ENCODE assay signal across 12 mouse cellular contexts in the genomic region with DNA sequence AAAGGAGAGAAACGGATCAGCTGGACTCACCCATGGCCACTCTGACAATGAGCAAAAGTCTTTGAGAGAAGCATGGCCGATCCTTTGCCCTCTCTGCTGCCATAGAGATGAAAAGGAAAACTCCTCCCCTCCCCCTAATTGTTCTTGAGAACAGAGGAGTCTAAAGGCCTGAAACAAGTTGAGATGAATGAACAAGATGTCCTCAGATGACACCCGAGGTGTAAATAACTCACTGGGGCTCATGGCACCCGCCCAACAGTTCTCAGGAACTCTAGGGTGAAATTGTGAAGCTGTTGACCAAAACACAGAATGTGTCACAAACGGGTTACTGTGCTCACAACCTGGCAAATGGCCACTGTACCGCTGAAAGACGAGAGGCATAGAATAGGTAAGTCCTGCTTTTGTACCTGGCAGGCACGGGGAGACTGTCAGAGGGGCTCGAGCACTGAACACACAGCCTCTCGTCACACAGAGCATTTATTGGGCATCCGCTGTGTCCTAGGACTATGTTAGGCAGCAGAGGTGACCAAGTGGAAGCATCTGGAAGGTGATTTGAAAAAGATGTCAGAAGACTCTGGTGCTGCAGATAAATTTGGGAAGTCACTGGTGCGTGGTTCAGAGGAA.
DNase-seq lines count a peak whose midpoint lies in the region; ATAC-seq and TF ChIP-seq lines count a peak whose summit lies in the region.
"Had no signal": no experiment of that assay in that cellular context is flagged by ENCODE, and none has a peak within 500 bp of the region (broad histone marks: within the 10 kb centered on the region; RNA-seq: fewer than 3 reads in every experiment).

No protein-coding gene starts in this region.

- no peak overlapping the region for H3K9ac ChIP-seq in liver, adult 2 months (ENCODE audit: low read depth, low read length)
- no peak overlapping the region for H3K9ac ChIP-seq in liver, embryonic 12.5 days
- H3K9ac ChIP-seq: intestine, embryonic 15.5 days; limb, embryonic 13.5 days had no signal

- H3K79me2 ChIP-seq in liver, adult 2 months (ENCODE audit: control insufficient read depth, insufficient read depth, low read length), result no peaks in the 10 kb centered on the region

- H3K4me3 ChIP-seq in liver, adult 2 months (ENCODE audit: insufficient read depth, low read depth, low read length), result no peak overlapping the region
- H3K4me3 ChIP-seq in liver, embryonic 12.5 days, result no peak overlapping the region
- H3K4me3 ChIP-seq: intestine, embryonic 15.5 days; limb, embryonic 13.5 days had no signal

- H3K4me1 ChIP-seq in liver, adult 2 months (ENCODE audit: control insufficient read depth, insufficient read depth, low read length), result no peaks in the 10 kb centered on the region
- H3K4me1 ChIP-seq in liver, embryonic 12.5 days, result peaks cover 9% of the 10 kb centered on the region; the same call in 1 of the 2 replicates

- H3K27ac ChIP-seq in liver, adult 2 months (replicated peaks; ENCODE audit: insufficient read depth, low read depth, low read length), result no peak overlapping the region
- no peak overlapping the region for H3K27ac ChIP-seq in liver, embryonic 12.5 days
- H3K27ac ChIP-seq: intestine, embryonic 15.5 days; limb, embryonic 13.5 days; macrophage had no signal

- no peak for TF ChIP-seq CTCF in liver, adult 2 months (IDR thresholded peaks at IDR 0.05; ENCODE audit: low read depth, low read length)

- H3K4me2 ChIP-seq in liver, embryonic 12.5 days, result no peak overlapping the region
- H3K4me2 ChIP-seq: intestine, embryonic 15.5 days; limb, embryonic 13.5 days had no signal

- no peaks in the 10 kb centered on the region for H3K27me3 ChIP-seq in liver, adult 2 months (ENCODE audit: control insufficient read depth, insufficient read depth, low read length)
- peaks cover 18% of the 10 kb centered on the region; the same call in 1 of the 2 replicates for H3K27me3 ChIP-seq in liver, embryonic 12.5 days (replicated peaks)
- H3K27me3 ChIP-seq: CH12.LX; intestine, embryonic 15.5 days had no signal

- WGBS in liver, adult 2 months, result 60% methylated on average over 12 of the region's 12 CpGs
- WGBS in liver, embryonic 12.5 days (ENCODE audit: insufficient replicate concordance), result 61% methylated on average over 12 of the region's 12 CpGs

- TF ChIP-seq POLR2A in liver, adult 2 months (IDR thresholded peaks at IDR 0.05; ENCODE audit: extremely low read depth, insufficient read depth, low read length), result no peak

- no peaks in the 10 kb centered on the region for H3K36me3 ChIP-seq in liver, adult 2 months (ENCODE audit: control insufficient read depth, insufficient read depth, low read length)
- H3K36me3 ChIP-seq in liver, embryonic 12.5 days, result no peaks in the 10 kb centered on the region
- H3K36me3 ChIP-seq: intestine, embryonic 15.5 days; limb, embryonic 13.5 days had no signal

- no peaks in the 10 kb centered on the region for H3K9me3 ChIP-seq in liver, embryonic 12.5 days (replicated peaks)
- H3K9me3 ChIP-seq: intestine, embryonic 15.5 days; limb, embryonic 13.5 days had no signal

- no peak for ATAC-seq in liver, embryonic 12.5 days
- no peak for ATAC-seq in inflammation-experienced regulatory T-cells, adult 6 months
- ATAC-seq: intestine, embryonic 15.5 days had no signal

- DNase-seq in heart, adult 11 months, result peak; percentile 90
- DNase-seq in heart, adult 9 months (ENCODE audit: low spot score in 2 of 2), result no peak
- DNase-seq in liver, adult 2 months (ENCODE audit: extremely low read depth, low read depth, low spot score), result peak; percentile 25
- peak; percentile 64 to 71 for DNase-seq in cerebellum, postnatal 10 days
- peak; percentile 70 to 74 for DNase-seq in kidney, adult 8-10 months
- DNase-seq in spleen, postnatal 10 days (ENCODE audit: low spot score in 2 of 2), result no peak

Comparison
In these comparisons a context has a peak if more than half of its experiments do, and no peak if none do; other contexts are left out.
1. DNase-seq: peak in heart, adult 11 months (single experiment), liver, adult 2 months (single experiment), cerebellum, postnatal 10 days (2 of 2) and kidney, adult 8-10 months (2 of 2); none in heart, adult 9 months (0 of 2) and spleen, postnatal 10 days (0 of 2).